Mouse (Mus musculus) layer of hippocampus, postnatal 25 days (tissue): ENCODE measurements around the gene Baiap2l1. TPM values are rescaled to one million over a fixed set of nuclear protein-coding genes. Genes with fewer than 3 reads are reported as not detected.
"Not testable (repeated sequence)": the region's sequence is repeated elsewhere in the genome, so short reads cannot be mapped to it uniquely, and the experiment has no call there.

ENCODE experiments used
- DNase-seq, 2 experiments: peaks; one replicate each; pipeline ENCODE4 v3.0.0; 2022; ENCODE audit warnings: mixed read lengths in 2 of 2, low spot score in 1 of 2; ENCODE audit errors: extremely low spot score in 1 of 2
- total RNA-seq, 2 experiments: library from RNA; stranded (reverse); gene quantifications; 2 replicates each; pipeline ENCODE4 v1.2.3; 2021

Baiap2l1 gene
- under 1 TPM; 0.42 to 0.49 TPM for total RNA-seq

DNA sequence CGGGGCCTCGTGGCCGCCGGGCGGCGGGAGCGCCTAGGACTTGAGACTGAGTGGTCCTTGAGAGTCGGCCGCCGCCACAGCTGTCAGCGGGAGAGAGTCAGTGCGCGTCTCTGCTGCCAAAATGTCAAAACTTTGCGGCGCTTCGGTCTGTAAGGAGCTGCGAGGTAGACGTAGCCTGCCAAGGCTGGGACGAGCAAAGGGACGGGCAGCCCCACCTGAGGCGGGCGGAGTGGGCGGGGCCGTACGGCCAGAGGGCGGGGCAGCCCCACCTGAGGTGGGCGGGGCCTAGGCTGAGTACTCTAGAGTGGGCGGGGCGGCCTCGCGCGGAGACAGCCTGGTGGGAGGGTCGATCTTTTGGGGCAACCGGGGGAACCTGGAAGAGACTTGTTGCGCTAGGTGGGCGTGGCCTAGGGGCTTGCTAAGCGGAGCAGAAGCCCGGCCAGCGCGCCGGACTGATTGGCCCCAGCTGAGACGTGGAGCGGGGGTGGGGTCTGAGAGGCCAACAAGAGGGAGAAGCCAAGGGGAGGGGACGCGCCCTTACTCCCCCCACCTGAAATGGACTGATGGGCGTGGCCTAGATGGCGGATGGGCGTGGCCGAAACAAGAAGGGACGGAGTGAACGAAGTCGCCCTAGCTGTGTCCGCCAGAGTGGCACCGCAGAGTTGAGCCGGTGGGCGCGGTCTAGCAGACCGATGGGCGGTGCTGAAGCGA, at the start of gene Baiap2l1:
Gene Baiap2l1 (minus strand): TSS at position 232 of the 711 bp plus-strand sequence.
- peak; percentile 17 to 23 for DNase-seq

DNA sequence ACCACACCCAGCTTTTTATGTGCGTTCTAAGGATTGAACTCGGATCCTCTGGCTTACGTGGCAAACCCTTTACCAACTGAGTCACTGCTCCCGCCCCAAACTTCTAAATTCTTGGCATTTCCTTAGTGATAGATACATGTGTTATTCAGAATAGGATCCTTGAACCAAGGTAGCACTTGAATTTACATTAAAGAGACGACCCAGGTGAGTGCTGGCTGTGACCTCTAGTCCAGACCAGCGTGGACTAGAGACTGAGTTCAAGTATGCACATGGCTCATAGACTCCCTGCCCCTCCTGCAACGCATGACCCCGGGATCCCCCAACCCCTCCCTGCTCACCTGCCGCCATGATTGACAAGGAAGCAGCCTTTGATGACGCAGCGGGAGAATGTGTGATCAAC, 48.3 kb upstream of the Baiap2l1 start:
- DNase-seq, result no peak

- DNase-seq, result no peak
These were observed 42.9 kb upstream of the Baiap2l1 start for GRCm38 (mm10) chr5:144400821-144401220.

- DNase-seq, result no peak
These were observed 39.7 kb upstream of the Baiap2l1 start for GRCm38 (mm10) chr5:144397566-144397965.

DNA sequence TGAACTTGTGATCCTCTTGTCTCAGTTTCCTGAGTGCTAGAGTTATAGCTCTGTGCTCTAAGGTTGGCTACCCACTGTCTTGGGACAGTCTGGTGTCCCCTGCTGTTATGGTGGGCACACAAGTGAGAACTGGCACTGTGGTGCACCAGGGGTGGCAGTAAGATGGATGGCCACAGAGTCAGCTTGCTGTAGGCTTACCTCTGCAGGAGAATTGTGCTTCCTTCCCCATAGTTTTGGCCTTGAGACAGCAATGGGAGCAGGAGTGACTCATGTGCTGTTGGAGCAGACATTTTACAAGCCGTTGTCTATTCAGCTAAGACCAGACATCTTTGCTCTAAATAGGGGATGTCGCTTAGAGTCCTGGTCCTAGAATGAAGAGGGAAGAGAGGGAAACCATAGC, 36.2 kb upstream of the Baiap2l1 start:
- DNase-seq, result no peak

GRCm38 (mm10) chr5:144387851-144388250, 29.9 kb upstream of the Baiap2l1 start:
- DNase-seq, result peak; percentile 42 to 66

GRCm38 (mm10) chr5:144383936-144384335, 26.0 kb upstream of the Baiap2l1 start:
- no peak for DNase-seq

DNA sequence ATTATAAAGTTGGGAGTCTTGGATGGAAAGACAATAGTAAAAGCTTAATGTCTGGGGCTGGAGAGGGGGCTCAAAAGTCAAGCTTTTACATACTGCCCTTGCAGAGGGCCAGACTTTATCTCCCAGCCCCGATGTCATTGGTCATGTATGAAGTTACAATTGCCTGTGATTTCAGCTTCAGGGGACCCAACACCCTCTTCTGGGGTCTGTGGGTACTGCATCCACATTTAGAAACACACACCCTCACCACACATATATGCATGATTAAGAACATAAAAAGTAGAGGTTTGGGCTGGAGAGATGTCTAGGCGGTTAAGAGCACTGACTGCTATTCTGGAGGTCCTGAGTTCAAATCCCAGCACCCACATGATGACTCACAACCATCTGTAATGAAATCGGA, 23.9 kb upstream of the Baiap2l1 start:
- no peak for DNase-seq

- no peak for DNase-seq
These were observed 22.8 kb upstream of the Baiap2l1 start for GRCm38 (mm10) chr5:144380689-144381088.

DNA sequence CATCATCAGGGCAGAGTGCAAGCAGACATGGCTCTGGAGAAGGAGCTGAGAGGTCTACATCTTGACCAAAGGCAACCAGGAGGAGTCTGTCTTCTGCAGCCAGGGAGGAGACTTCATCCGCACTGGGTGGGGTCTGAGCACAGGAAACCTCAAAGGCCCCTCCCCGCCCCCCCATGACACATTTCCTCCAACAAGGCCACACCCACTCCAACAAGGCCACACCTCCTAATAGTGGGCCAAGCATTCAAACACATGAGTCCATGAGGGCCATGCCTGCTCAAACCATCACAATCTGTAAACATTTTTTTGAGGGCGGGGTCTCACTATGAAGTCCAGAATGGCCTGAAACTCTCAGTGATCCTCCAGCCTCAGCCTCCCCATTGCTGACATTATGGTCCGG, 21.5 kb upstream of the Baiap2l1 start:
- no peak for DNase-seq

DNA sequence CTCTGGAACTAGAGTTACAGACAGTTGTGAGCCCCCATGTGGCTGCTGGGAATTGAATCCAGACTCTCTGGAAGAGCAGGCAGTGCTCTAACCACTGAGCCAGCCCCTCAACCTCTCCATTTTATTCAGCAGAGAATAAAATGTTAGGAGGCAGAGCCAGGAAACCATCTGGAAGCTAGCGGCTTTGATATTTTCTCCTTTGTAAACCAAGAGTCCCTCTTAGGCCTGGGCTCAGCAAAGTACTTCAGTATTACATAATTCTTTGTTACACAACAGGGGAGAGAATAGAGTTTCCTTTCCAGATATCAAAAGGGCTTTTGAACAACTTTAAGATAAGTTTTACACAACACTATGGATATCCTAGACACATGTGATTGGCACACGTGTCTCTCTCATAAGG, 15.0 kb upstream of the Baiap2l1 start:
- DNase-seq, result no peak

GRCm38 (mm10) chr5:144372177-144372576, 14.3 kb upstream of the Baiap2l1 start:
- DNase-seq, result no peak

DNA sequence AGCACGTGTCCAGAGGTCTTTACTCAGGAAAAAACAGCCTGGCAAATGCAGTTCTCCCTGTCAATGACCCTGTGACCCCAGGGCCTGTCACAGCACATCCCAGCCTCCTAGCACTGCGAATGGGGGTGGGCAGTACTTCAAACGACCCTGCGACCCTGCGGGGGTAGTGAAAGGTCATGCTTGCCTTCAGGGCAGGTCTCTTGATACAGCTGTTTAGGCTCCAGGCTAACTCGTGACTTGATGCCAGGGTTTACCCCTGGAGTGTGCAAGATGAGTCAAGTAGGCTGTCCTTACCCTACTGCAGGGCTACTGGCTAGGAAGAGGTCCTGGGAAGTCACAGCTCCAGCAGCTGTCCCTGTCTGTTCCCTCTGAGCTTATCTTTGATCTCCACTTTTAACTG, 13.1 kb upstream of the Baiap2l1 start:
- DNase-seq, result no peak

- no peak for DNase-seq
These were observed 10.8 kb upstream of the Baiap2l1 start for GRCm38 (mm10) chr5:144368661-144369205.

GRCm38 (mm10) chr5:144366551-144366950, 8.6 kb upstream of the Baiap2l1 start:
- not testable (repeated sequence) for DNase-seq

DNA sequence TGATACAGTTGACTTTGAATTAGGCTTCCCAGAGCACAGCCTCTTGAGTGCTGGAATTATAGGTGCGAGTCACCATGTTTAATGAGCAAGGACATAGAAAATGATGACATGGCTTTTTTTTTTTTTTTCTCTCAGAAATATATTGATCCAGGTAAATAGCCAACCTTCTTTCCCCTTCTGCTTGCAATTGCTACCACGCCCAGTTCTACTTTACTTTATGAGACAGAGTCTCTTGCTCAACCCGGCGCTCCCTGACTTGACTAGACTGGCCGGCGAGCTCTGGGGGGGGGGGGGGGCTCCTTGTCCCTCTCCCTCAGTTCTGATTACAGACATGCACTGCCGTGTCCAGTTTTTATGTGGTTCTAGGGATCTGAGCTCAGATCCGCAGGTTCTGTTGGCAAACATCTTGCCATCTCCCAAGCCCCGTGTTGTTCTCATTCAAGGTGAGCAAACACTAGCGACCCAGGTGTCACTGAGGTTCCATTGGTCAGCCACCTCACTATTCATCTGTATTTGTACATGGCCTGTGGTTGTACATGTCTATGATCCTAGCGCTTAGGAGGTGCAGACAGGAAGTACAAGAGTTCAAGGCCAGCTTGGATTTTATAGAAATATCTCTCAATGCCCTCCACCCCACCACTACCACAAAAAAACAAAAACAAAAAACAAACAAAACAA, 6.9 kb upstream of the Baiap2l1 start:
- no peak for DNase-seq

- no peak for DNase-seq
These were observed 2.4 kb upstream of the Baiap2l1 start for GRCm38 (mm10) chr5:144360346-144360745.

DNA sequence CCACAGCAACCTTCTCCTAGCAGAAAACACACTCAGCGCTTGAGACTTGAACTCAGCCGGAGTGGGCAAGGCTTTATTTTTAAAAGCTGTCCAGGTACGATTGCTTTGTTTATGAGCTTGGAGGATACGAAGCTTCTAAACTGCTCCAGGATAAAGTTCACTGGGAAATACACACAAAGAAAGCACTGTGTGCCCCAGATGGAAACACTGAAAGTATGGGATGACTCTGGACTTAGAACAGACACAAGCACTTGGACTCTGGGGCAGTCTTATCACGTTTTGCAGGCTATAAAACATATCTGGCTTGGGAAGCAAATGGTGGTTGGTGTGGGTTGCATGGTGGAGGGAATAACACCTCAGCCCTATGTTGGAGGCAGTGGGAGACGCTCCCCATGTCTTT, 2.0 kb upstream of the Baiap2l1 start:
- no peak for DNase-seq

DNA sequence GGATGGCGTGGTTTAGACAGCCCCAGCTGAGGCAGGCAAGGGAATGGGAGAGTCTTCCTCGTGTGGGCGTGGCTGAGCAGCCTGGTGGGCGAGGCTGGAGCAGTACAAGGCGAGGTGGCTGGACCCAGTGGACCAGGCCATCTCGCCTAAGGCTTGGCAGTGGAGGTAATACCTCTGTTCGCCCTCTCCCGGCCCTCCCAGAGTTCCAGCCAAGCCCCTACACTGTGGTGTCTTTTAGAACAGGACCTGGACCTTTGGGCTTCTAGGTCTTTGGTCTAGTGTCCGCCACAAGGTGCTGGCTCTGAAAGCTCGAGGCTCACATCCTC, 643 bp upstream of the Baiap2l1 start:
- DNase-seq, result no peak

DNA sequence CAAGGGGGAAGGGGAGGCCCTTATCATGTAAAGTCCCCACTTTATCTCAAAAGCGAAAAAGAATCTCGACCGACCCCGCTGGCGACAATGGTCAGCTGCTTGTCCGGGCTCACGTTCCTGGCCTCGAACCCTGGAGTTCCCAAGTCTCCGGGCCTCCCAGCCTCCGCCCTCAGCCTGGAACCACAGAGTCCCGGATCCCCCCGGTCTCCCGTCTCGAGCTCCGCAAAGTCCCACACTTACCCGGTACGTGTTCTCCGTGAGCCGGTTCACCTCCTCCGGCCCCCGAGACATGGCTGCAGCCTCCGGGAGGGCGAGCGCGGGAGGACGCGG, 396 bp downstream of the Baiap2l1 start:
- no peak for DNase-seq

- no peak for DNase-seq
These were observed 996 bp downstream of the Baiap2l1 start for GRCm38 (mm10) chr5:144356776-144357455.
